Mouse (Mus musculus): ENCODE results near the gene Tmx1.

Gene Tmx1

DNA sequence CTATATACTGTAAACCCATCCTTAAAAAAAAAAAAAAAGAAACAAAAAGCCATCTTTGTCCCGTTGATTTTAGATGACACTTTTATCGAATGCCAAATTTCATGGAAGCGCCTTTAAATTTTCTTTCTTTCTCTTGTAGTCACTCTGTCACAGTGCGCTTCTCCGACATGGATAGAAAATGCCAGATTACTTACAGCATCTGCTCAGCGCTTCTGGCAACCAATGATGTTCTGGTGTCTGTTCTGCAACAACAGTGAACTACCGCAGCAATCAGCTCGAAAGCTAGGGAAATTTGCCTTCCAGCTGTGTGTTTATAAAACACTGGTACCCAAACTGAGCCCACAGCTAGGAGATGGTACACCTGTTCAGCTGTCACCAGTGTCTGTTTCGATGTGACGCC, 39.5 kb downstream of the Tmx1 start:
- no peak for DNase-seq

DNA sequence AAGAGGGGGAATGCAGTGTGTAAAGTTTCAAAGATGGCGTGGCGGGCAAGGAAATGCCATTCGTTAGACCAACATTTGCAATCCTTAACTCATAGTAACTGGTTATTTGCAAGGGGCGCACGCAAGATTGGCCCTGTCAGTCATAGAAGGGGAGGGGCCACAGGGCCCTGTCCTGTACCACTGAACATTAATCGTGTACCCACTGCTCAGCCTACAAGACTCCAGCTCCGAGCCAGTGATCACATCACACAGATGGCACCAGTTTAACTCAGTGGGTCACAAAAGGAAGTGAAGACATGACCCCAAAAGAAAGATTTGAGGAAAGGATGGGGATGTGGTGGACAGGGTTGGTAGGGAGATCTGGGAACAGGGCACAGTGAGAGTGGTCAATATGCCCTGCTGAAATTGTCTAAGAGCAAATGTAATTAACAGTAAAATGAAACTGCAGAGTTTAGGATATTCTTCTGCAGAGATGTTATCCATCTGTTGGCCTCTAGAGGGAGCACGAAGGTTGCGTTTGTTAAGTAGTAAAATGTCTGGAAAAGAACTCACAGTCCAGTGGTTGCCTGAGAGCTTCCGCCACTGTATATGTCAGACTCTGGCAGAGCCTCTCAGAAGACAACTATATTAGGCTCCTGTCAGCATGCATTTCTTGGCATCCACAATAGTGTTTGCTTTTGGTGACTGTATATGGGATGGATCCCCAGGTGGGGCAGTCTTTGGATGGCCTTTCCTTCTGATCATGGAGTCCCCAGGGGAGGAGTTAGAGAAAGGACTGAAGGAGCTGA, 41.8 kb downstream of the Tmx1 start:
- DNase-seq = peak; percentile 54

DNA sequence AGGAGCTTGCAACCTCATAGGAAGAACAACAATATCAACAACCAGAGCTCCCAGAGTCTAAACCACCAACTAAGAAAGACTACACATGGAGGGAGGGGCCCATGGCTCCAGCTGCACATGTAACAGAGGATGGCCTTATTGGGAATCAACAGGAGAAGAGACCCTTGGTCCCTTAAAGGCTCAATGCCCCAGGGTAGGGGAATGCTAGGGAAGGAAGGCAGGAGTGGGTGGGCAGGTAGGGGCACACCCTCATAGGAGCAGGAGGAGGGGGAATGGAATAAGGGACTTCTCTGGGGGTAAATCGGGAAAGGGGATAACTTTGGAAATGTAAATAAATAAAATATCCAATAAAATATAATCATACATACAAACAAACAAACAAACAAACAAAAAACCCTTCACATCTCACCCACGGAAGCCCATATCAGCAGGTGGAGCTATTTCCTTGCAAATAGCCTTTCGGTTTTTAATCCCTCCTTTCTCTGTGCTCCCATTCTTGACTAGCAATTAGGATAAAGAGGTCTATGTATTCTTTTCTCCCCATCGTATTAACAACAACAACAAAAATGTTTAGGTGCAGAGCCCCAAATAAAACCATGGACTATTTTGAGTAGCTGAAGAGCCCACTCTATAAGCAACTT, 42.5 kb downstream of the Tmx1 start:
- peak; percentile 30 for DNase-seq

DNA sequence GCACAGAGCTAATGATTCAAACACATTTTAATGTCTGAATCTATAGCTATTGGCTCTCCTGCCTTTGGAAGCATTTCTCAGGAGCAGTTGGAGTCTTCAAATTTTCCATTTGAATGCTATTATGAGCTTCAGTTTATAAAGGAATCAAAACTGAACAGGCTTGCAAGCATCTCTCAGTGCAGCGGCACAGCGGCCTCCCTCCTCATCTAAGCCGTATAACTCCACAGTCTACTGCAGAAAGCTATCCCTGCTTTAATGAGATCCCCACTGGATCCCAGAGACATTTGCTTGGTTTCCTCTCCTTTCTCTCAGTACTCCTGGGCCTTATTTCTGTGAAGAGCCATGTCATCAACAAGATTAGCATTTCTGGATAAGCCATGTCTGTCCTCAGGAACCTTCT, 45.2 kb downstream of the Tmx1 start:
- DNase-seq = no peak

DNA sequence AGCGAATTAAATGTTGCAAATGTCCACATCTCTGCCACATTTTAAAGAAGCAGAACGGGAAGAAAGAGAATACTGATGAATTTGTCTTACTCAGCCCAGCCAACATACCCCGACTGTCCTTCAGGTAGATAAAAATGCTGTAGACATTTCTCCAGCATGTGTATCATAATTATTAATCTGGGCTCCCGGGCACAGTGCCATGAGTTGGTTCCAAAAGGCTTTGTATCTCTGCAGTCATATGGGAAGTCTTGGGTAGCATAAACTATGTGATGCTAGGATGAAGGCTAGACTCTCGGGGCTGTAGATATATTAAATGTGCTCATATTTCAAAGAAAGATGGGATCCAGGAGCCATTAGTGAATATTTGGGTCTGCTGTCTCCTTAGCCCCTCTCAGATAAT, 53.1 kb downstream of the Tmx1 start:
- no peak for DNase-seq

DNA sequence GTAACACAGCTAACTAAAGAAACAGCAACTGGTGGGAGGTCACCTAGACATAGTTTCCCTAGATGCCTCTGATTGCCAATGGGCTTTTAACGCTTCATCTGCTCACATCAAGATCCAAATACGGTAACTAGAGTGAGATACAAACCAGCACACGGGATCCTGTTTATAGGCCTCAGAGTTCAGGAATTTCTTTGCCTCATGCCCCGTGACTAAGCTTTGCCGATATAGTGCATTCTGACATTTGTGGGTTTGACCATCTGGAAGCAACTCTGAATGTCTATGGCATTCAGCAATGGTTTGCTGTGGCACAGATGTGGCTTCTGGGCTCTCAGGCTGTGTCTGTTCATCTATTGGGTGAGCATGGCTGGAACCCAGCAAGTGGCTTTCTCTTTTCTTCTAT, 59.1 kb downstream of the Tmx1 start:
- DNase-seq = no peak

DNA sequence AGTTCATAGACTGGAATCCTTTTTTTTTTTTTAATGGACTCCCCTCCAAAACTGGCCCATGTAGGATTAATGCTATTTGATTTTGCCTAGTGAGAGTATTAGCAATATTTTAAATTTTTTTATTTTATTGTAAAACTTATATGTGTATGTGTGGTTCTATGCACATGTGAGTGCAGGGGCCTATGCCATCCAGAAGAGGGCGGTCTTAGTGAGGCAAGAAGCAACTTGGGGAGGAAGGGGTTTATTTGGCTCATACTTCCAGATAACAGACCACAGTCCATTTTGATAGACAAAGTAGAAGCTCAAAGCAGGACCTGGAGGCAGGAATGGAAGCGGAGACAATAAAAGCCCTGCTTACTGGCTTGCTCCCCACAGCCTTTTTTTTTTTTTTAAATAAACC, 59.5 kb downstream of the Tmx1 start:
- no peak for DNase-seq
